Mouse (Mus musculus) megakaryocyte-erythroid progenitor cell, adult 5-6 weeks (primary cell): Measurements from ENCODE around the gene St6galnac5. TPM values are rescaled to one million over a fixed set of nuclear protein-coding genes. Genes with fewer than 3 reads are reported as not detected.
A peak's percentile ranks its signal among the peaks of the same experiment; 100 is the strongest.
"Not testable (repeated sequence)": the region's sequence is repeated elsewhere in the genome, so short reads cannot be mapped to it uniquely, and the experiment has no call there.

ENCODE experiments used
- ATAC-seq: replicated peaks from 2 replicates; pipeline ENCODE4 v1.8.0; 2016; ENCODE audit warnings: mild to moderate bottlenecking, inconsistent platforms; ENCODE audit not compliant: severe bottlenecking, poor library complexity, low FRiP score, low TSS enrichment
- total RNA-seq, 2 experiments: library from RNA; stranded (forward) in 1 of 2; stranded (reverse) in 1 of 2; fragments of 200-1000, 215-1000 nt in 1 of 2; fragments of >200 nt in 1 of 2; fragmentation: Nextera tagmentation in 1 of 2; gene quantifications; 2 replicates each; pipeline ENCODE4 v1.2.3; 2014 to 2017

Gene St6galnac5
- total RNA-seq, 2 experiments from 2014 or later: not detected

DNA sequence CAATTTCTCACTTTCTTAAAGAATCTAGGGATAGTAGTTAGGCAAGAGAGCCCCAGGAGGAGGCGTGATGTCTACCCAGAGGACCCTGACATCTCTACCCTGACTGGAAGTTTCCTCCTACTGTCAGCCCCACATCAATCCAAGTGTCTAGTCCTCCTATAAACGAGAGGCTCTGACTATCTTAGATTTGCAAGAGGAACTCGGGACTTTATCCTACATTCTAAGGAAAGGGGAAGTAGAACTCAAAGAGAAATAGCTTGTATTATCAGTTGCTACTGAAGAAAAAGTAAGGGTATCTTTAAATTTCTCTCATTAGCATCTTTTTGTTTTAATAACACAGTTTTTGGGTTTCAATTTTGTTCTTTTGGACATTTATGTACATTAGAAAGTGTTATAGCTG lies 161.6 kb downstream of the St6galnac5 start:
- ATAC-seq: no peak

DNA sequence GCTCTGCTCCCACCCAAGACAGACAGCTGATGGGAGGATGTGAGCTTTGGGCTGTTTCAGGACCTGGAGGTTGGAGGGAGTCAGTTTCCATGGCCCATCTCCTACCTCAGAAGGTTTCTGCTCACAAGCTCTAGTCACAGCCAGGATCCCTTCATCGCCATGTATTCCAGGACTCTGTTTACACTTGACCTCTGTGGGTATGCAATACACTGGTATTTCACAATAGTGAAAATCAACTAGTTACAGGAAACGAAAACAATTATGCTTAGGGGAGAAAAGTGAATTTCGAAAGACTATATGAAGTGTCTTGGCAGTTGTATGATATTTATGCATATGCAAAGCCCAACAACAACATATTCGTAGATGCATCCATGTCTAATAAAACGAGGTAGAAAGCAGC lies 166.9 kb downstream of the St6galnac5 start:
- ATAC-seq: no peak

DNA sequence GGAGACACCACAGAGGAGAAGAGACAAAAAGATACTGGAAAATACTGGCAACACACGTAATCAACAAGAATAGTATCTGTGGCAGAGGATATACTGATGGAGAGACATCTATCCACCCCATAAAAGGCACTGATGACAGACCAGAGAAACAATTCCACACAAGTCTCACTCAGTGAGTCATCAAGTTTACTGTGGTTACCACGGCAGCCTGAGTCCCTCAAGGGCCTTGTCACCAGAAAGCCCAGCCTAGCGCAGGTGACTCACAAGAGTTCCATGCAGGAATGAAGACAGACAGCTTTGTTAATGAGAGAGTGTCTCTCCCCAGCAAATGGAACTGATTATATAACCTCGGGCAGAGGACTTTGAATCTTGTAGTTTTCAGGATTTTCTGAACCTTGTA lies 168.1 kb downstream of the St6galnac5 start:
- 0 out of 2 replicates have a peak, but pooled peaks have one; percentile 32 for ATAC-seq

DNA sequence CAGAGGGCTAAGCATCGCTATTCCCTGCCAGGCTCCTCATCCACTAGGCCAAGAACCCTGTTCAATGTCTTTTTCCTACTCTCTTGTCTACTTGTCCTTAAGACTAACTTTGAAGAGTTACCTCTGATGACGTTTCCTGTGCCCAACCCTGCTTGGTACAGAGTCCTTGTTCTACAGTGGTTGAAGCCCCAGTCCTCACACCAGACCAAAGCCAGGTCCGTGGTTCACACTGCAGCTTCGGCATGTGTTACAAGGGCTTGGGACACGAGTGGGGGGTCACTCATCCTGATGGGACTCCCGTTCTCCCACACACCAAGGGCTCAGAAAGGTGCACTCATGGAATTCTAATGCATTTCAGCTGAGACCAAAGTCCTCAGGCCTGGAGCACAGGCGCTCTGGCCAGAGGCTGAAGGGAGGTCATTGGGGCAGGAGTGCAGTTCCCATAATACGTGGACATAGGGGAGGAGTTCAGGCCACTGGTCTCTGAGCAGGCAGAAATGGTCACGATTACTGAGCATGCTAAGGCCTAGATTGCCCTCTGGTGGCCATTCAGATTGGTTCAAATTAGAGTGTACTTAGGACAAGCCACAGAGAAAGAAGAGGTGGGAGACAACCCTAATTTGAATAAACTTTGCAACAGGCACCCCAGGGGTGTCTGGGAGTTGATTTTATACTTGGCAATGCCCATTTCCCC lies 182.2 kb downstream of the St6galnac5 start:
- peak; percentile 87 for ATAC-seq

DNA sequence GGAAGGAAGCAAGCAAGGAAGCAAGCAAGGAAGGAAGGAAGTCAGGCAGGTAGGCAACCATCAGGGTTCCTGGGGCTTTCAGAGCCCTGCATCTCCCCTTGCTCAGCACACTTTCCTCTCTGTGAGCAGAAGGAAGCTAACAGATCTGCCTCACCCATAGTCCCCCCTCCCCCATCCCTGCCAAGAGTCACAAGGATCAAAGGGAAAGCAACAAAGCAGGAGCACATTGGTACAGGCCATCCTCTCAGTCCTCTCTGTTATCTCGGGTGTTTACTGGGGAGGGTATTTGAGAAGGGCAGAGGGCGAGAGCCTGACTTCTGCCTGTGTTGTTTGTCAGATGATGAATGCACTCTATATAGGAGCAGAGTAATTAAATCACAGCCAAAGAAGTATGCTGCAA lies 184.7 kb downstream of the St6galnac5 start:
- no peak for ATAC-seq

DNA sequence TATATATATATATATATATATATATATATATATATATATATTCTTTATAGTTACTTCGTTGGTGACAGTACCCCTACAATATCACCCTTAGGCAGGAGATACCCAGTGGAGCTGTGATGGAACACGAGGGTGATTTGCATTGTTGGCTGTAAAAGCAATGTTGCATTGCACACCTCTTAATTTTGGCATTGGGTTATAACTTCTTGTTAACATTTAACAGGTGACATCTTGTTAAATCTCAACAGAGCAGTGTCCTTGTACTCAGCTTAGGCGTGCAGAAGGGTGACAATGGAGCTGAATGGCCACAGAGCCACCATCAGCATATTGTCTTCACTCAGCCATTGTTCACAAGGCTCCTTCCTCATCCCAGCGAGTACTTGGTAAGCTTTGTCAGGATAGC lies 185.8 kb downstream of the St6galnac5 start:
- no peak for ATAC-seq

DNA sequence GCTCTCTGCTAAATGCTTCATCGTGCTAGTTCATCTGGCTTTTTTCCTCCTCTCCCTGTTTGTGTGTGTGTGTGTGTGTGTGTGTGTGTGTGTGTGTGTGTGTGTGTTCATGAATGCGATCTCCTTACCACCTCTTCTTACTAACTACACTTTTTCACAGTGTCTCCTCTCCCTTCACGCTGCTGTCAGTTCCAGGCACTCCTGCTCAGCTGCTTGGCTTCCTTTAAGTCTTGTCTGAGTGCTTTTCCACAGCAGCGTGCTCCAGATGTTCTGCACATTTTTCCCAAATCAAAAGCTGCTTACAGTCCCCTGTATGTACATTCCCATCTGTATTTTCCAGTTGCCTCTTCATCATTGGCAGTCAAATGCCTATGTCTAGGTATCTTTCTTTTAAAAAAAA lies 189.0 kb downstream of the St6galnac5 start:
- ATAC-seq: no peak

DNA sequence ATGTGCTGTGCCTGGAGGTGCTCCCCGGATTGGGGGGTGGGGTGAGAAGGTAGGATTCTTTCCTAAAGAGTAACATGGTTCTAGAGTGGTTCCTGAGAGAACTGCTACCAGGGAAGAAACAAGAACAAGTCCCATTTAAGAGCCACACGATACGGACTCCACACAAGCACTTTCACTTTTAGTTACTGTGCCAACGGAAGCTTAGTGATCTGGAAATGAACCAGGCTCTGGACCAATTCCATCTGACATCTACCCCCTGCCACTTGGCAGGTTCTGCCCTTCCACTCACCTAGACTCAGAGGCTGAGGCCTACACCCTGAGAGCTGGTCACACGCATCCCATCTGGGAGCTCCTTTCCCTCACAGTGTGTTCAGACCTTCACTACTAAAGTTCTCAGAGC lies 189.4 kb downstream of the St6galnac5 start:
- ATAC-seq: no peak

DNA sequence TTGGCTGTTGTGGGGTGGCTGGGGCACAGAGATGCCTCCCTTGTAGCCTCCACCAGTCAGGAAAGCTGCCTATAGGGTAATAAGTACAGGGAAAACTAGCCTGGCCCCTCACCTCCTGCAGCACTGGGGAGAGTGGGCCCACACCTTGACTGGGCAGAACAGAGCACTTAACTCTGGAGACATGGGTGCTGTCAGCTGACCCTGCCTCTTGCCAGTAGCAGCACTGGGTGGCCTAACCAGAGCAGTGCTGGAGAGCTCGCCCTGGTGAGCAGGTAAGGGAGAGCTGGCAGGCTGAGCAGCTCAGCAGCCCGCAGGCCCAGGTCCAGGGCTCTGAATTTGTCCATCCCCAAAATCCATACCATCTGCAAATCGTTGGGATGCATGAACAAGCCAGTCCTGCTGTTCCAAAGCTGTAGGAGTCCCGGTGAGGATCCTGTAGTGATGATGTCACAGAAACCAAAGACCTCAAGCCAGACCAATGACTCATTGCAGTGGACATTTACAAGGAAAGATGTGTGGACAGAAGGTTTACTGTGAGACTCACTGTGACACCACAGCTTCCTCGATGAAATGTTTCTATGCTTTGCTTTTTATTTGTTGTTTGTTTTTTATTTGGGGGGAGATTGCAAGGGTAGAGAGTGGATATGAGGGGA lies 193.6 kb downstream of the St6galnac5 start:
- not testable (repeated sequence) for ATAC-seq

DNA sequence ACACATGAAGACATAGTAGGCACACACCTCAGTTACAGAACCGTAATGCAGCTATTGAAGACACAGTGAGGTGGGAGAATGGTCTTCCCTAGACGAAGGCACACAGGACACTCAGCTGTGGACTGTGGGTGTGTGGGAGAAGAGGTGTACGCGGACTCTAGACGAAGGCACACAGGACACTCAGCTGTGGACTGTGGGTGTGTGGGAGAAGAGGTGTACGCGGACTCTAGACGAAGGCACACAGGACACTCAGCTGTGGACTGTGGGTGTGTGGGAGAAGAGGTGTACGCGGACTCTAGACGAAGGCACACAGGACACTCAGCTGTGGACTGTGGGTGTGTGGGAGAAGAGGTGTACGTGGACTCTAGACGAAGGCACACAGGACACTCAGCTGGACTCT lies 197.7 kb downstream of the St6galnac5 start:
- ATAC-seq: peak; percentile 27; the same call in 1 of the 2 replicates

DNA sequence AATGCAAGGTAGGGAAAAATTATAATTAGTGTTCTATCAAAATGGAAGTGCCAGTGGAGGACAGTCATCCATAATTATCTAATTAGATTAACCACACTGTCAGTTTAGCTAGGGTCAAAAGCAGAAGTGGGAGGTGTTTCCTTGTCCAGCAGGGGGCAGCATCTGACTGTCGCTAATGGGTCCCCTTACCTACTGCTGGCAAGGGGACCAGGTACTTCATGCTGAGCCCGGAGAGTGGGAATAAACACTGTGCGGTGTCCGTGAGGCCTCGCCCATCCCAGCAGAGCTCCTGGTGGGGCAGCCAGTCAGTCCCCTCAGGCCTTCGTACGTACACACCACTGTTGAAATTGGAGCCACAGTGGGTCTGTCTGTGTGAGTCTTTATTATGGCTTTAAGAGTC lies 198.3 kb downstream of the St6galnac5 start:
- ATAC-seq: peak; percentile 89

DNA sequence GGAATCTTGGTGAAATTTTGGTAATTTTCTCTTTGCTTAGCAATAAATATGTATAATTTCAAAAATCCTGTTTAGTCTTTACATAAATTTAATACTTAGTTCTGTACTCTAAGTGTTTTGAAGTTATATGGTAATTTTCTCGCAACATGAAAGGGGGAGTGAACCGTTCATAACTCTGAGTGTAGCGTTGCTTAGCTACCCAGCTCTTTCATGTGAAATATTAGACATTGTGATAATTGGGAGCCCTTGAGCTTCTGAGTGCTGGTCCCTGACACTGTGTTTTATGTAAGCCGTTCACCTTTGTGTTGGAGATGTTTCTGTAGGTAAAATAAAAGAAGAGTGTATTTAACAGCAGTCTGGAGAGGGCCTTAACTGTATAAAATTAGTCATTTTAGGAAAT lies 202.2 kb downstream of the St6galnac5 start:
- ATAC-seq: no peak

DNA sequence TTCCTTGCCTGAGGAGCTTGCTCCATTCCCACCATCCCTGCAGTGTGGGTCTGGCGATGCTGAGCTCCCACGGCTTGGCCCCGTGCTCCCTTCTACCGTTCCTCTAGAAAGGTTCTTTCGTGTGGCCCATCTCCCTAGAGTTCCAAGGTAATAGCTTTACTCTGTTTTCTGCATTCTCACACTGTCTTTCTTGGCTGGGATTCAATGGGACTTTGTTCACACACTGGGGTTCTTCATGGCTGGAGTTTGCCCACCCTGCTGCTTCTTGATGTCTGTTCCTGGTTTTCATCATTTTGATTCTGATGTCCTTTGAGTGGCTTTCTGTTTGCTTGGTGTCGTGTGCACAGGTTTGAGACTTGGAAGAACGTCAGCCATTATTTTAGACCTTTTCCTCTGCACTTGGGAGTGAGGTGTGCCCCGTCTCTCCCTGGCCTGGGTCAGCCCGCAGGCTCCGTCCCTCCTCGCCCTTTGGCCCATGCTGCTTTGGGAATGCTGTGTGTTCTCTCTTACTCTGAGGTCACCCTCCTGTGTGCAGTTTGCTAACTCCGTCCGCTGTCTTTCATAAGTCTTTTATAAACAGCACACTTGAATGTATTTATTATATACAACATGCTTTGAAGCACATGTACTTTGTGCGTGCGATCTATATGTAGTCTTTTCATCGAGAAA lies 205.0 kb downstream of the St6galnac5 start:
- no peak for ATAC-seq

DNA sequence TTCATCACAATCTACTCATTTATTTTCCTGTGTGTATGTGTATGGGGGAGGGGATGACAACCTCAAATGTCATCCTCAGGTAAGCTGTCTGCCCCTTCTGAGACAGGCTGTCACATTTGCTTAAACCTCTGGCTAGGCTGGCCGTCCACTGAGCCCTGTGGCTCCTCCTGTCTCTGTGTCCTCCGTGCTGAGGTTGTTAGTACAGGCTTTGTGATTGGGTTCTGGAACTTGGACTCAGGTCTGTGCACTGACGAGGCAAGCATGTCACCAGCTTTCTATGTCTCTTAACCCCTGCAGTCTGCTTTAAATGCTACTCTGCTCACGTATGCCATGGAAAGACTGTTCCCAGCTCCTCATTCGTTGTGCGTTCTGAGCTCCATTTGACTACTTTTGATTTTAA lies 205.7 kb downstream of the St6galnac5 start:
- no peak for ATAC-seq

DNA sequence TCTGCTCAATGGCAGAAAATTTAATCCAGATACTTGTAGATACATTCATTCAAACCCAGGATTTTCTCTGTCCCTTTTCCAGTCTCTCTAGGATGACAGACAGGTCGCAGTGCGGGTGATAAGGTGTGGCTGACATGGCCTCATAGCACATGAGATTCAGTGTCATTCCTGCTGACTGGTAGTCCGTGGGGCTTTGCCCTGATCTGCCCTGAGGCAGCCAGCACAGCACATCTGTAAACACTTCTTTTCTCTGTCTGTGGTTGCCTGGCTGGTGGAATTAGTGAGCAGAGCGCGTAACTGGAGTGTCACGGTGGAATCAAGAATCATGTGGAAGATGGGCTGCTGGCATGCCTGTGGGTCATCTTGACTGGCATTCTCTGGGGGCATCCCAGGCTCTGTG lies 212.0 kb downstream of the St6galnac5 start:
- no peak for ATAC-seq

DNA sequence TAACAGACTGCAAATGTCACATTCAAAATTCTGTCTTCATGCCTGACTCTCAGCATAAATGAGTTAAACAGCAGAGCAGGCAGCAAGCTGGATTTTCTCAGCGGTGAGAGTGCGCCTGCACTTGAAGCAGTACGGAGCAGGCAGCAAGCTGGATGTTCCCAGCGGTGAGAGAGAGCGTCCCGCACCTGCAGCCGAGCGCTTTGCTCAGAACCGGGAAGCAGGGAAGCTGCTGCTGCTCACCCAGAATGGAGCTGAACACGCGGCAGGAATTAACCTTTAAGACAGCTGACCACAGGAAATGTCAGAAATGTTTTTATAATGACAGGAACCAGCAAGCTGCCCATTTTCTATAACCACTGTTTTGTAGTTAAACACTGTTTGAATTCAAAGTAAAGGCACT lies 214.6 kb downstream of the St6galnac5 start:
- ATAC-seq: no peak
